Mouse (Mus musculus): ENCODE data around the gene Gm9970.

Gm9970 gene

GRCm38 (mm10) chr5:31195671-31196070 lies 45.4 kb downstream of the Gm9970 start:
- no peak for DNase-seq (ENCODE audit: low read depth, low spot score)

- DNase-seq (ENCODE audit: low read depth, low spot score) = no peak
These were observed 46.2 kb downstream of the Gm9970 start for GRCm38 (mm10) chr5:31194486-31195485.

GRCm38 (mm10) chr5:31193631-31194281 lies 47.3 kb downstream of the Gm9970 start:
- DNase-seq (ENCODE audit: low read depth, low spot score) = peak; percentile 65

- peak; percentile 96 for DNase-seq (ENCODE audit: low read depth, low spot score)
These were observed 47.9 kb downstream of the Gm9970 start, which contains the start of the genes Snx17 and Eif2b4 for GRCm38 (mm10) chr5:31192939-31193630. Snx17 (plus strand) TSS chr5:31193227. Eif2b4 (minus strand) TSS chr5:31193430.

GRCm38 (mm10) chr5:31192045-31192938 lies 48.7 kb downstream of the Gm9970 start:
- DNase-seq (ENCODE audit: low read depth, low spot score) = peak; percentile 66
